Mouse (Mus musculus): ENCODE results near the gene Rftn2. TPM values are rescaled to one million over a fixed set of nuclear protein-coding genes. Genes with fewer than 3 reads are reported as not detected.
"Not testable (repeated sequence)": the region's sequence is repeated elsewhere in the genome, so short reads cannot be mapped to it uniquely, and the experiment has no call there.

Rftn2 gene
- polyA plus RNA-seq, 1 experiment from 2014 or later = 9.7 TPM

- 75% methylated on average over 10 of the region's 10 CpGs for WGBS
- peak overlapping the region; percentile 61 for H3K27ac ChIP-seq (ENCODE audit: low read depth, low read length)
- no peaks in the 10 kb centered on the region for H3K36me3 ChIP-seq (ENCODE audit: control insufficient read depth, insufficient read depth, low read length)
- H3K27me3 ChIP-seq (ENCODE audit: control insufficient read depth, insufficient read depth, low read length) = no peaks in the 10 kb centered on the region
- H3K4me3 ChIP-seq (ENCODE audit: low read depth, low read length) = peak overlapping the region; percentile 75
- no peaks in the 10 kb centered on the region for H3K9me3 ChIP-seq (ENCODE audit: control insufficient read depth, low read length)
- DNase-seq (ENCODE audit: low spot score) (no peak), ATAC-seq (ENCODE audit: low FRiP score) (no peak)
- peak overlapping the region; percentile 65 for H3K4me2 ChIP-seq (replicated peaks; ENCODE audit: low read depth, low read length)
- H3K4me1 ChIP-seq (replicated peaks; ENCODE audit: control insufficient read depth, insufficient read depth, low read length) = no peaks in the 10 kb centered on the region
- H3K9ac ChIP-seq (ENCODE audit: low read depth, low read length) = peak overlapping the region; percentile 54
Observed at GRCm38 (mm10) chr1:55130190-55130916, 96.2 kb downstream of the Rftn2 start.

GRCm38 (mm10) chr1:55129716-55130115 is 96.9 kb downstream of the Rftn2 start:
- no peaks in the 10 kb centered on the region for H3K27me3 ChIP-seq (ENCODE audit: control insufficient read depth, insufficient read depth, low read length)
- H3K4me2 ChIP-seq (replicated peaks; ENCODE audit: low read depth, low read length) = no peak overlapping the region
- no peak overlapping the region for H3K4me3 ChIP-seq (ENCODE audit: low read depth, low read length)
- H3K36me3 ChIP-seq (ENCODE audit: control insufficient read depth, insufficient read depth, low read length) = no peaks in the 10 kb centered on the region
- H3K27ac ChIP-seq (ENCODE audit: low read depth, low read length) = no peak overlapping the region
- WGBS = 93% methylated on average over 5 of the region's 5 CpGs
- DNase-seq (ENCODE audit: low spot score) (no peak), ATAC-seq (ENCODE audit: low FRiP score) (no peak)
- H3K4me1 ChIP-seq (replicated peaks; ENCODE audit: control insufficient read depth, insufficient read depth, low read length) = no peaks in the 10 kb centered on the region
- no peak overlapping the region for H3K9ac ChIP-seq (ENCODE audit: low read depth, low read length)
- no peaks in the 10 kb centered on the region for H3K9me3 ChIP-seq (ENCODE audit: control insufficient read depth, low read length)

GRCm38 (mm10) chr1:55124136-55124535 is 102.4 kb downstream of the Rftn2 start:
- ATAC-seq (ENCODE audit: low FRiP score); H3K4me3 ChIP-seq (ENCODE audit: low read depth, low read length); H3K36me3 ChIP-seq (ENCODE audit: control insufficient read depth, insufficient read depth, low read length); H3K9me3 ChIP-seq (ENCODE audit: control insufficient read depth, low read length); H3K4me2 ChIP-seq (replicated peaks; ENCODE audit: low read depth, low read length); H3K27me3 ChIP-seq (ENCODE audit: control insufficient read depth, insufficient read depth, low read length); DNase-seq (ENCODE audit: low spot score); H3K9ac ChIP-seq (ENCODE audit: low read depth, low read length); H3K27ac ChIP-seq (ENCODE audit: low read depth, low read length); H3K4me1 ChIP-seq (replicated peaks; ENCODE audit: control insufficient read depth, insufficient read depth, low read length): not testable (repeated sequence)
- 94% methylated on average over 2 of the region's 2 CpGs for WGBS

- ATAC-seq (ENCODE audit: low FRiP score) (no peak), DNase-seq (ENCODE audit: low spot score) (no peak)
- H3K4me1 ChIP-seq (replicated peaks; ENCODE audit: control insufficient read depth, insufficient read depth, low read length) = no peaks in the 10 kb centered on the region
- no peaks in the 10 kb centered on the region for H3K27me3 ChIP-seq (ENCODE audit: control insufficient read depth, insufficient read depth, low read length)
- no peaks in the 10 kb centered on the region for H3K36me3 ChIP-seq (ENCODE audit: control insufficient read depth, insufficient read depth, low read length)
- no peak overlapping the region for H3K27ac ChIP-seq (ENCODE audit: low read depth, low read length)
- 93% methylated on average over 2 of the region's 2 CpGs for WGBS
- no peak overlapping the region for H3K9ac ChIP-seq (ENCODE audit: low read depth, low read length)
- no peak overlapping the region for H3K4me3 ChIP-seq (ENCODE audit: low read depth, low read length)
- H3K4me2 ChIP-seq (replicated peaks; ENCODE audit: low read depth, low read length) = no peak overlapping the region
- H3K9me3 ChIP-seq (ENCODE audit: control insufficient read depth, low read length) = no peaks in the 10 kb centered on the region
Observed at GRCm38 (mm10) chr1:55123561-55123960, 103.0 kb downstream of the Rftn2 start.

- no peak for ATAC-seq (ENCODE audit: low FRiP score)
- Histone ChIP-seq H3K27me3 (ENCODE audit: control insufficient read depth, insufficient read depth, low read length) (no peaks in the 10 kb centered on the region), H3K36me3 (ENCODE audit: control insufficient read depth, insufficient read depth, low read length) (no peaks in the 10 kb centered on the region), H3K9ac (ENCODE audit: low read depth, low read length) (no peak overlapping the region), H3K9me3 (ENCODE audit: control insufficient read depth, low read length) (no peaks in the 10 kb centered on the region), H3K27ac (ENCODE audit: low read depth, low read length) (no peak overlapping the region), H3K4me1 (replicated peaks; ENCODE audit: control insufficient read depth, insufficient read depth, low read length) (no peaks in the 10 kb centered on the region), H3K4me2 (replicated peaks; ENCODE audit: low read depth, low read length) (no peak overlapping the region), H3K4me3 (ENCODE audit: low read depth, low read length) (no peak overlapping the region)
- 84% methylated on average over 5 of the region's 5 CpGs for WGBS
- DNase-seq (ENCODE audit: low spot score) = no peak
Observed at GRCm38 (mm10) chr1:55123046-55123445, 103.5 kb downstream of the Rftn2 start.

Other genes with a start within 250 kb of the Rftn2 start
- 366 and 384 TPM in 2 replicates for gene Sf3b1, start 199.3 kb downstream of the Rftn2 start, polyA plus RNA-seq (2014; fragmentation: Nextera tagmentation; extraction: Ambion mirVana)
- gene Coq10b, start 174.0 kb downstream of the Rftn2 start, polyA plus RNA-seq (2014; fragmentation: Nextera tagmentation; extraction: Ambion mirVana) = 36.2 and 41.4 TPM in 2 replicates
- 421 and 434 TPM in 2 replicates for gene Hspe1, start 138.7 kb downstream of the Rftn2 start, polyA plus RNA-seq (2014; fragmentation: Nextera tagmentation; extraction: Ambion mirVana)
- gene Hspd1, start 138.5 kb downstream of the Rftn2 start, polyA plus RNA-seq (2014; fragmentation: Nextera tagmentation; extraction: Ambion mirVana) = 354 and 387 TPM in 2 replicates
- gene Mob4, start 95.6 kb downstream of the Rftn2 start, polyA plus RNA-seq (2014; fragmentation: Nextera tagmentation; extraction: Ambion mirVana) = 176 and 183 TPM in 2 replicates
- gene Mars2, start 10.4 kb upstream of the Rftn2 start, polyA plus RNA-seq (2014; fragmentation: Nextera tagmentation; extraction: Ambion mirVana) = 2.7 TPM in 2 replicates
- 0.20 and 0.42 TPM in 2 replicates for gene Boll, start 136.7 kb upstream of the Rftn2 start, polyA plus RNA-seq (2014; fragmentation: Nextera tagmentation; extraction: Ambion mirVana)
- 2.1 and 2.8 TPM in 2 replicates for gene Plcl1, start 179.1 kb upstream of the Rftn2 start, polyA plus RNA-seq (2014; fragmentation: Nextera tagmentation; extraction: Ambion mirVana)

All from hindbrain, embryonic 11.5 days (tissue).